Mouse (Mus musculus) splenic B cell, adult 2 months (primary cell): Measurements from ENCODE around the gene Tbc1d22a.

Experiments used
- DNase-seq: peaks from one replicate; pipeline ENCODE4 v3.0.0-alpha.2; 2011; ENCODE audit warnings: low read depth, low spot score
- H3K27me3 ChIP-seq: 2 replicates; pipeline ENCODE4 v1.6.1; 2012; ENCODE audit warnings: mild to moderate bottlenecking, low read length, moderate library complexity, mixed read lengths; ENCODE audit not compliant: control insufficient read depth, poor library complexity, insufficient read depth, severe bottlenecking
- H3K36me3 ChIP-seq: 2 replicates; pipeline ENCODE4 v1.6.1; 2012; ENCODE audit warnings: mild to moderate bottlenecking, low read length, moderate library complexity, mixed read lengths; ENCODE audit not compliant: control insufficient read depth, poor library complexity, insufficient read depth, severe bottlenecking

Gene Tbc1d22a

GRCm38 (mm10) chr15:86434241-86434640 lies 220.0 kb downstream of the Tbc1d22a start:
- H3K36me3 ChIP-seq, result no peaks in the 10 kb centered on the region
- H3K27me3 ChIP-seq, result no peaks in the 10 kb centered on the region
- DNase-seq, result no peak

GRCm38 (mm10) chr15:86437346-86437745 lies 223.1 kb downstream of the Tbc1d22a start:
- DNase-seq, result no peak
- Histone ChIP-seq H3K36me3 (no peaks in the 10 kb centered on the region), H3K27me3 (no peaks in the 10 kb centered on the region)

GRCm38 (mm10) chr15:86439015-86439796 lies 224.9 kb downstream of the Tbc1d22a start:
- DNase-seq, result no peak
- H3K27me3 ChIP-seq, result no peaks in the 10 kb centered on the region
- H3K36me3 ChIP-seq, result no peaks in the 10 kb centered on the region

GRCm38 (mm10) chr15:86444271-86444670 lies 230.0 kb downstream of the Tbc1d22a start:
- Histone ChIP-seq H3K27me3 (no peaks in the 10 kb centered on the region), H3K36me3 (no peaks in the 10 kb centered on the region)
- no peak for DNase-seq

GRCm38 (mm10) chr15:86446064-86446463 lies 231.8 kb downstream of the Tbc1d22a start:
- no peak for DNase-seq
- Histone ChIP-seq H3K27me3 (no peaks in the 10 kb centered on the region), H3K36me3 (no peaks in the 10 kb centered on the region)

- no peaks in the 10 kb centered on the region for H3K27me3 ChIP-seq
- no peak for DNase-seq
- H3K36me3 ChIP-seq, result no peaks in the 10 kb centered on the region
Measured at GRCm38 (mm10) chr15:86447251-86447650, 233.0 kb downstream of the Tbc1d22a start.

GRCm38 (mm10) chr15:86449236-86449635 lies 235.0 kb downstream of the Tbc1d22a start:
- Histone ChIP-seq H3K36me3 (no peaks in the 10 kb centered on the region), H3K27me3 (no peaks in the 10 kb centered on the region)
- DNase-seq, result no peak

GRCm38 (mm10) chr15:86449794-86450193 lies 235.5 kb downstream of the Tbc1d22a start:
- H3K27me3 ChIP-seq, result no peaks in the 10 kb centered on the region
- no peak for DNase-seq
- H3K36me3 ChIP-seq, result no peaks in the 10 kb centered on the region

GRCm38 (mm10) chr15:86459413-86459812 lies 245.2 kb downstream of the Tbc1d22a start:
- Histone ChIP-seq H3K36me3 (no peaks in the 10 kb centered on the region), H3K27me3 (no peaks in the 10 kb centered on the region)
- DNase-seq, result no peak

- H3K27me3 ChIP-seq, result no peaks in the 10 kb centered on the region
- DNase-seq, result no peak
- H3K36me3 ChIP-seq, result no peaks in the 10 kb centered on the region
Measured at GRCm38 (mm10) chr15:86462636-86463035, 248.4 kb downstream of the Tbc1d22a start.

GRCm38 (mm10) chr15:86468082-86468481 lies 253.8 kb downstream of the Tbc1d22a start:
- Histone ChIP-seq H3K36me3 (no peaks in the 10 kb centered on the region), H3K27me3 (no peaks in the 10 kb centered on the region)
- no peak for DNase-seq

GRCm38 (mm10) chr15:86471136-86471535 lies 256.9 kb downstream of the Tbc1d22a start:
- no peaks in the 10 kb centered on the region for H3K27me3 ChIP-seq
- H3K36me3 ChIP-seq, result no peaks in the 10 kb centered on the region
- DNase-seq, result no peak

GRCm38 (mm10) chr15:86473473-86473872 lies 259.2 kb downstream of the Tbc1d22a start:
- no peaks in the 10 kb centered on the region for H3K27me3 ChIP-seq
- no peak for DNase-seq
- H3K36me3 ChIP-seq, result no peaks in the 10 kb centered on the region

GRCm38 (mm10) chr15:86474951-86475350 lies 260.7 kb downstream of the Tbc1d22a start:
- no peaks in the 10 kb centered on the region for H3K36me3 ChIP-seq
- H3K27me3 ChIP-seq, result no peaks in the 10 kb centered on the region
- no peak for DNase-seq

- Histone ChIP-seq H3K27me3 (no peaks in the 10 kb centered on the region), H3K36me3 (no peaks in the 10 kb centered on the region)
- DNase-seq, result no peak
Measured at GRCm38 (mm10) chr15:86476483-86476882, 262.2 kb downstream of the Tbc1d22a start.

GRCm38 (mm10) chr15:86477032-86477431 lies 262.8 kb downstream of the Tbc1d22a start:
- H3K36me3 ChIP-seq, result no peaks in the 10 kb centered on the region
- no peak for DNase-seq
- no peaks in the 10 kb centered on the region for H3K27me3 ChIP-seq
